Mouse (Mus musculus): ENCODE data around the gene Ranbp17. TPM values are rescaled to one million over a fixed set of nuclear protein-coding genes. Genes with fewer than 3 reads are reported as not detected.

Gene Ranbp17
- polyA plus RNA-seq, 1 experiment from 2014 or later = 1.1 TPM

DNA sequence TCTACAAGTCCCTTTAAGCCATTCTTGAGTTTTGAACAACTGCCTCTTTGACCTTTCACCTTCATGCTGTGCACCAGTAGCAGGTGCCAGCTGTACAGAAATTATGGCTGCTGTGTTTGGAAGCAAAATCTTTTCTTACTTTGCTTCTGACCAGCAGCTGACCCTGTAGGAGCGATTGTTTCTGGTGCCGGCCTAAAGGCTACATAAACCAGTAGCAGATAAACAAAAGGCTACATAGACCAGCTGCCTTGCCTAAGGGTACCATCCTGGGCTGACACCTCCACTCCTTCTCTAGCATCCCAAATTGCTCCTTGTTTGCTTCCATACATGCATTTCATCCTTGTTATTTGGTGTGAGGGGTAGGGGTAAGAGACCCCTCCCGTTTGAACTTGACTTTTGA lies 279.4 kb downstream of the Ranbp17 start:
- H3K4me1 ChIP-seq (ENCODE audit: insufficient read depth) = no peaks in the 10 kb centered on the region
- 73% methylated on average over 3 of the region's 3 CpGs for WGBS (ENCODE audit: insufficient replicate concordance)
- H3K27me3 ChIP-seq (ENCODE audit: insufficient read depth, low read length) = no peaks in the 10 kb centered on the region
- no peak overlapping the region for H3K4me3 ChIP-seq (ENCODE audit: low read depth, low read length)
- no peaks in the 10 kb centered on the region for H3K36me3 ChIP-seq (replicated peaks; ENCODE audit: insufficient read depth, low read length)
- ATAC-seq = no peak
- no peak overlapping the region for H3K27ac ChIP-seq (ENCODE audit: low read depth)
- no peak overlapping the region for H3K4me2 ChIP-seq (ENCODE audit: low read depth, low read length)
- TF ChIP-seq EP300 (IDR thresholded peaks at IDR 0.05; ENCODE audit: low read depth) = no peak
- no peak for TF ChIP-seq CTCF (IDR thresholded peaks at IDR 0.05; ENCODE audit: low read depth)
- no peak for DNase-seq
- no peak overlapping the region for H3K9ac ChIP-seq (replicated peaks)
- H3K9me3 ChIP-seq (ENCODE audit: low read length) = no peaks in the 10 kb centered on the region

- ATAC-seq (no peak), DNase-seq (no peak)
- H3K9me3 ChIP-seq (ENCODE audit: low read length) = no peaks in the 10 kb centered on the region
- no peak overlapping the region for H3K9ac ChIP-seq (replicated peaks)
- WGBS (ENCODE audit: insufficient replicate concordance) = 68% methylated on average over 5 of the region's 5 CpGs
- H3K27ac ChIP-seq (ENCODE audit: low read depth) = no peak overlapping the region
- H3K4me1 ChIP-seq (ENCODE audit: insufficient read depth) = no peaks in the 10 kb centered on the region
- H3K4me3 ChIP-seq (ENCODE audit: low read depth, low read length) = no peak overlapping the region
- no peaks in the 10 kb centered on the region for H3K27me3 ChIP-seq (ENCODE audit: insufficient read depth, low read length)
- no peaks in the 10 kb centered on the region for H3K36me3 ChIP-seq (replicated peaks; ENCODE audit: insufficient read depth, low read length)
- no peak overlapping the region for H3K4me2 ChIP-seq (ENCODE audit: low read depth, low read length)
- TF ChIP-seq CTCF (IDR thresholded peaks at IDR 0.05; ENCODE audit: low read depth) (no peak), EP300 (IDR thresholded peaks at IDR 0.05; ENCODE audit: low read depth) (no peak)
Measured at GRCm38 (mm10) chr11:33232056-33232455, 281.5 kb downstream of the Ranbp17 start.

- no peaks in the 10 kb centered on the region for H3K4me1 ChIP-seq (ENCODE audit: insufficient read depth)
- H3K4me3 ChIP-seq (ENCODE audit: low read depth, low read length) = no peak overlapping the region
- no peaks in the 10 kb centered on the region for H3K36me3 ChIP-seq (replicated peaks; ENCODE audit: insufficient read depth, low read length)
- no peak overlapping the region for H3K9ac ChIP-seq (replicated peaks)
- 64% methylated on average over 2 of the region's 2 CpGs for WGBS (ENCODE audit: insufficient replicate concordance)
- TF ChIP-seq EP300 (IDR thresholded peaks at IDR 0.05; ENCODE audit: low read depth) = no peak
- TF ChIP-seq CTCF (IDR thresholded peaks at IDR 0.05; ENCODE audit: low read depth) = no peak
- H3K27me3 ChIP-seq (ENCODE audit: insufficient read depth, low read length) = no peaks in the 10 kb centered on the region
- no peak for ATAC-seq
- H3K4me2 ChIP-seq (ENCODE audit: low read depth, low read length) = no peak overlapping the region
- H3K9me3 ChIP-seq (ENCODE audit: low read length) = no peaks in the 10 kb centered on the region
- DNase-seq = no peak
- no peak overlapping the region for H3K27ac ChIP-seq (ENCODE audit: low read depth)
Measured at GRCm38 (mm10) chr11:33228186-33228585, 285.4 kb downstream of the Ranbp17 start.

- H3K27me3 ChIP-seq (ENCODE audit: insufficient read depth, low read length) = no peaks in the 10 kb centered on the region
- 80% methylated on average over 8 of the region's 8 CpGs for WGBS (ENCODE audit: insufficient replicate concordance)
- H3K36me3 ChIP-seq (replicated peaks; ENCODE audit: insufficient read depth, low read length) = no peaks in the 10 kb centered on the region
- H3K4me2 ChIP-seq (ENCODE audit: low read depth, low read length) = no peak overlapping the region
- H3K4me3 ChIP-seq (ENCODE audit: low read depth, low read length) = no peak overlapping the region
- no peak for ATAC-seq
- no peaks in the 10 kb centered on the region for H3K4me1 ChIP-seq (ENCODE audit: insufficient read depth)
- TF ChIP-seq CTCF (IDR thresholded peaks at IDR 0.05; ENCODE audit: low read depth) (no peak), EP300 (IDR thresholded peaks at IDR 0.05; ENCODE audit: low read depth) (no peak)
- H3K9me3 ChIP-seq (ENCODE audit: low read length) = no peaks in the 10 kb centered on the region
- no peak overlapping the region for H3K27ac ChIP-seq (ENCODE audit: low read depth)
- H3K9ac ChIP-seq (replicated peaks) = no peak overlapping the region
- DNase-seq = no peak
Measured at GRCm38 (mm10) chr11:33226516-33226915, 287.0 kb downstream of the Ranbp17 start.

DNA sequence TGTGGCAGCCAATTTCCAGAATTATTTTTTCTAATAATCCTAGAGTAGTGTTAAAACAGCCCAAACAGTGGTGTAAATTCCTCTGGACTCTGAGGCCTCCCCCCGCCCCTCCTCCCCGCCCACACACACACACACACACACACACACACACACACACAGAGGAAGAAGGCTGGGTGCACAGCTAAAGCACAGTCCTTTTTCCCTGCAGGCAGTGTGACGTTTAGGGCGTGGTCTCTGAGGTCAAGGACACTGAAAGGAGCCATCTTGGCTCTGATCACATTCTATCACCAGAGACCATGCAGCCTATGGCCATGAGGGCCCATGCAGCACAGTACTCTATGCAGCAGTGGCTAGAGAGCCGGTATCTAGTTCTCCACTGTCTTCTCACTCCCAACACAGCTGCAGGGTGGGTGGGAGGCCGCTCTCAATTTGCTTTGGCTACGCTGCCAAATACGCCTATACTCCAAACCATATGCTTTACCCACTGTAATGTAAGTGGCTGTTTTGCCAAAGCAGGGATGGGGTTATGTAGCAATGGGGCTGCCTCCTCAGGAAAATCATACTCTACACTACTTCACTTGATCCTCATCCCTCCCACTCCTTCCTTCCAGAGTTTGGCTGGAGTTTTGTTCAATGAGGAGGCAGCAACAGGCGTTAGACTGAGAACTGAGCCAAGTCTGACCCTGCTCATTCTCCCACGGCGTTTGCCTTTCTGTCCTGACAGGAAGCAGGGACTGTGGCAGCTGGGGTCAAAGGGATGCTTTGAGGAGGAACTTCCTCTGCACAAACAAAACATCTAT lies 291.8 kb downstream of the Ranbp17 start:
- Histone ChIP-seq H3K9ac (replicated peaks) (no peak overlapping the region), H3K4me1 (ENCODE audit: insufficient read depth) (no peaks in the 10 kb centered on the region), H3K27ac (ENCODE audit: low read depth) (no peak overlapping the region), H3K4me3 (ENCODE audit: low read depth, low read length) (no peak overlapping the region), H3K27me3 (ENCODE audit: insufficient read depth, low read length) (no peaks in the 10 kb centered on the region), H3K9me3 (ENCODE audit: low read length) (no peaks in the 10 kb centered on the region), H3K4me2 (ENCODE audit: low read depth, low read length) (no peak overlapping the region), H3K36me3 (replicated peaks; ENCODE audit: insufficient read depth, low read length) (no peaks in the 10 kb centered on the region)
- TF ChIP-seq EP300 (IDR thresholded peaks at IDR 0.05; ENCODE audit: low read depth) (no peak), CTCF (IDR thresholded peaks at IDR 0.05; ENCODE audit: low read depth) (no peak)
- 56% methylated on average over 11 of the region's 11 CpGs for WGBS (ENCODE audit: insufficient replicate concordance)
- no peak for ATAC-seq
- no peak for DNase-seq

DNA sequence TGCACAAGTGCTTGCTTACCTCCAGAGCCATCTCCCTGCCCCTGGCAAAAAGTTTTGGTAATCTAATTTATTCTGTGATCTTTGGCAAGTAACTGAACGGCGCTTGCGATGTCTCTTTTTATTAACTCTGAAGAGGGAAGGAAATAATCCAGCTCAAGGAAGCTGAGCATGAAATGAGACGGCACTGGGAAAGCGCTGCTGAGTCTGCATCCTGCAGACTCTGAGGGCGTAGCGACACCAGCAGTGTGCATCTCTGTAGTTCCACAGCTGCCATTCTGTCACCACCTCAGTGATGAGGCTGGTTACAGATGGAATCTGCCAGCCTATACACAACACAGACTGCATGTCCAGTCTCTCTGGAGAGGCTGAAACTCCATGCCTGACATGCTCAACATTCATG lies 292.8 kb downstream of the Ranbp17 start:
- no peaks in the 10 kb centered on the region for H3K36me3 ChIP-seq (replicated peaks; ENCODE audit: insufficient read depth, low read length)
- H3K4me3 ChIP-seq (ENCODE audit: low read depth, low read length) = no peak overlapping the region
- no peaks in the 10 kb centered on the region for H3K27me3 ChIP-seq (ENCODE audit: insufficient read depth, low read length)
- H3K9ac ChIP-seq (replicated peaks) = no peak overlapping the region
- no peak for TF ChIP-seq EP300 (IDR thresholded peaks at IDR 0.05; ENCODE audit: low read depth)
- TF ChIP-seq CTCF (IDR thresholded peaks at IDR 0.05; ENCODE audit: low read depth) = no peak
- no peaks in the 10 kb centered on the region for H3K9me3 ChIP-seq (ENCODE audit: low read length)
- H3K27ac ChIP-seq (ENCODE audit: low read depth) = no peak overlapping the region
- 85% methylated on average over 7 of the region's 7 CpGs for WGBS (ENCODE audit: insufficient replicate concordance)
- H3K4me1 ChIP-seq (ENCODE audit: insufficient read depth) = no peaks in the 10 kb centered on the region
- no peak overlapping the region for H3K4me2 ChIP-seq (ENCODE audit: low read depth, low read length)
- ATAC-seq = no peak
- no peak for DNase-seq

Data from liver, postnatal 0 days (tissue).